Mouse (Mus musculus): ENCODE measurements at regions not wholly inside any gene's neighbourhood (a gene's known extent, or its start where the extent isn't known, plus 50 kb on each side); places are given as distances from the start of the nearest gene placed in this dataset.
A peak's percentile ranks its signal among the peaks of the same experiment; 100 is the strongest.

DNA sequence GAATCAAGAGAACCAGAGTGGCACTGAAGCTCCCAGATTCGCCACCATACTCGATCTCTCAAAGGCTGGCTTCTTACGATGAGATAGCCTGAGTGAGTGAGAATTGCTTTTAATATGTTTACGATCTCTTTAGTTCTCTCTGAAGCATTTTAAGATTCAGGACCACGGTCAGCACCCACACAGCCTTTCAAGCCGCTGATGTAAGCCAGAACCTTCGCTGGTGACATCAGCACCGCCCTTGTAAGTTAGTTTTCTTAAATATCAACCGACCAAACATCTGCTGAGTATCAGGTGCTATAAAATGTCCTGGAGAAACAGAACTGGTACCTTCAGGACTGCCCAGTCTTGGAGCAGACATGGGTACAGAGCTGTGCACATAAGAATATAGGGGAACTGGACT lies 141.6 kb downstream of the Dmrta2 start:
- no peaks in the 10 kb centered on the region for H3K27me3 ChIP-seq (ENCODE audit: control insufficient read depth, insufficient read depth, low read length)
- H3K27ac ChIP-seq (ENCODE audit: low read length) = no peak overlapping the region
- no peak overlapping the region for H3K4me2 ChIP-seq (replicated peaks; ENCODE audit: low read depth, low read length)
- no peaks in the 10 kb centered on the region for H3K4me1 ChIP-seq (ENCODE audit: control insufficient read depth, insufficient read depth, low read length)
- H3K36me3 ChIP-seq (ENCODE audit: control insufficient read depth, insufficient read depth, low read length) = no peaks in the 10 kb centered on the region
- H3K9me3 ChIP-seq (ENCODE audit: control insufficient read depth, low read depth, low read length) = no peaks in the 10 kb centered on the region
- H3K9ac ChIP-seq (replicated peaks; ENCODE audit: low read depth, low read length) = no peak overlapping the region
- 19% methylated on average over 9 of the region's 9 CpGs for WGBS
- H3K4me3 ChIP-seq (ENCODE audit: low read depth, low read length) = no peak overlapping the region
- peak; percentile 65; the same call in 1 of the 2 replicates for ATAC-seq (ENCODE audit: insufficient number of reproducible peaks, insufficient read depth, low FRiP score, low read depth)

GRCm38 (mm10) chr4:110119874-110120273 lies 142.0 kb downstream of the Dmrta2 start:
- no peak overlapping the region for H3K9ac ChIP-seq (replicated peaks; ENCODE audit: low read depth, low read length)
- H3K9me3 ChIP-seq (ENCODE audit: control insufficient read depth, low read depth, low read length) = no peaks in the 10 kb centered on the region
- H3K27me3 ChIP-seq (ENCODE audit: control insufficient read depth, insufficient read depth, low read length) = no peaks in the 10 kb centered on the region
- H3K27ac ChIP-seq (ENCODE audit: low read length) = no peak overlapping the region
- H3K4me2 ChIP-seq (replicated peaks; ENCODE audit: low read depth, low read length) = no peak overlapping the region
- peak; percentile 14; the same call in 1 of the 2 replicates for ATAC-seq (ENCODE audit: insufficient number of reproducible peaks, insufficient read depth, low FRiP score, low read depth)
- no peak overlapping the region for H3K4me3 ChIP-seq (ENCODE audit: low read depth, low read length)
- H3K4me1 ChIP-seq (ENCODE audit: control insufficient read depth, insufficient read depth, low read length) = no peaks in the 10 kb centered on the region
- H3K36me3 ChIP-seq (ENCODE audit: control insufficient read depth, insufficient read depth, low read length) = no peaks in the 10 kb centered on the region
- WGBS = 21% methylated on average over 3 of the region's 3 CpGs

DNA sequence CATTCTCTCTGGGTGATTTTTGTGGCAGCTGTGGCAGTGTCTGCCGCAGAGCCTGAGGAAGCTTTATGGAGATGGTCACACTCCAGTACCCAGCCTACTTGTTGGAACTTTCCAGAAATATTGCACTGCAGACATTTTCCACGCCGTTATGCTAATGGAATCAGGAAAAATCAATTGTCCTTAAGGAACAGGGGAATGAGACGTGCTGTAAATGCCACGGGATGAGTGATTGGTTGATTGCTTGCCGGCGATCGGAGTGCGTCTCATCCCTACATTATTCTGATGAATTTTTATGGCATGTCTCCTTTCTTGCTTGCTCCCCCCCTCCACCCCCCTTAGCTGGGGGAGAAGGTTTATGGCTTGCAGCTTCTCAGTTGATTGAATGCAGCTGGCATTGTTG lies 142.9 kb downstream of the Dmrta2 start:
- H3K27me3 ChIP-seq (ENCODE audit: control insufficient read depth, insufficient read depth, low read length) = no peaks in the 10 kb centered on the region
- no peak overlapping the region for H3K4me2 ChIP-seq (replicated peaks; ENCODE audit: low read depth, low read length)
- ATAC-seq (ENCODE audit: insufficient number of reproducible peaks, insufficient read depth, low FRiP score, low read depth) = no peak
- no peak overlapping the region for H3K9ac ChIP-seq (replicated peaks; ENCODE audit: low read depth, low read length)
- H3K27ac ChIP-seq (ENCODE audit: low read length) = no peak overlapping the region
- H3K4me1 ChIP-seq (ENCODE audit: control insufficient read depth, insufficient read depth, low read length) = no peaks in the 10 kb centered on the region
- H3K36me3 ChIP-seq (ENCODE audit: control insufficient read depth, insufficient read depth, low read length) = no peaks in the 10 kb centered on the region
- no peaks in the 10 kb centered on the region for H3K9me3 ChIP-seq (ENCODE audit: control insufficient read depth, low read depth, low read length)
- WGBS = 25% methylated on average over 9 of the region's 9 CpGs
- H3K4me3 ChIP-seq (ENCODE audit: low read depth, low read length) = no peak overlapping the region

- Histone ChIP-seq H3K27me3 (ENCODE audit: control insufficient read depth, insufficient read depth, low read length) (no peaks in the 10 kb centered on the region), H3K4me1 (ENCODE audit: control insufficient read depth, insufficient read depth, low read length) (no peaks in the 10 kb centered on the region), H3K4me3 (ENCODE audit: low read depth, low read length) (no peak overlapping the region), H3K36me3 (ENCODE audit: control insufficient read depth, insufficient read depth, low read length) (no peaks in the 10 kb centered on the region), H3K4me2 (replicated peaks; ENCODE audit: low read depth, low read length) (no peak overlapping the region), H3K9ac (replicated peaks; ENCODE audit: low read depth, low read length) (no peak overlapping the region), H3K27ac (ENCODE audit: low read length) (no peak overlapping the region), H3K9me3 (ENCODE audit: control insufficient read depth, low read depth, low read length) (no peaks in the 10 kb centered on the region)
- WGBS = 26% methylated on average over 5 of the region's 5 CpGs
- no peak for ATAC-seq (ENCODE audit: insufficient number of reproducible peaks, insufficient read depth, low FRiP score, low read depth)
Measured at GRCm38 (mm10) chr4:110121447-110121846, 143.6 kb downstream of the Dmrta2 start.

DNA sequence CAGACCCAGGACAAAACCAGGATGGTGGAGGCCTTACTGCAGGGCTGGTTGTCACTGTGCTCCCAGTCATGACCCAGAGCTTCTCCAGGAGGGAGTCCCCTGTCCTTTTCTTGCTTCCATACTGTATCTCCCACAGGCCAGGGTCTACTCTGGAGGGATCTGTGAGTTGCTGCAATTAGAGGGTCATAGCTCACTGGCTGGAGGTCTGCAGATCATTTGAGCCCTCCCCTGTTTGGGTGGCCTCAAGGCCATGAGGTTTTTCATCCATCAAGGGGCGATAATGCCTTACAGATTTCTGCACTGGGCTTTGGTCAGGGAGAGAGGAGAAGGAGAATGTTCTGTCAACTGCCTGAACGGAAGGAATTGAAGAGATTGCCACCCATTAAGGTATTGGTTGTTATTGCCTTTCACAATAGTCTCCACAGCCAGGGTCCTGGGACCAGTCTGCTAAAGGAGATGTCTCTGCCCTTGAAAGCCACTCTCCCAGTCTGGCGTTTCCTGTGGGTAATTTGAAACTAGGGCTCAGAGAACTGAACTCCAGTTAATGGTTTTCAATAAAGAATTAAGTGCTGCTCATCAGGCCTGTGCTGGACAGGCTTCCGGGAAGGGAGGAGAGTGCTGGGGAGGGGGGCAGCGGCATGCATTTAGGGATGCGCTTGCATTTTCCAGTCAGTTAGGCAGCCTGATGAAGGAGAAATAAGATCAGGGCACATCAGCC lies 147.4 kb downstream of the Dmrta2 start:
- no peak overlapping the region for H3K27ac ChIP-seq (ENCODE audit: low read length)
- no peak overlapping the region for H3K9ac ChIP-seq (replicated peaks; ENCODE audit: low read depth, low read length)
- no peaks in the 10 kb centered on the region for H3K36me3 ChIP-seq (ENCODE audit: control insufficient read depth, insufficient read depth, low read length)
- no peak for ATAC-seq (ENCODE audit: insufficient number of reproducible peaks, insufficient read depth, low FRiP score, low read depth)
- H3K27me3 ChIP-seq (ENCODE audit: control insufficient read depth, insufficient read depth, low read length) = no peaks in the 10 kb centered on the region
- no peaks in the 10 kb centered on the region for H3K4me1 ChIP-seq (ENCODE audit: control insufficient read depth, insufficient read depth, low read length)
- H3K4me2 ChIP-seq (replicated peaks; ENCODE audit: low read depth, low read length) = no peak overlapping the region
- no peaks in the 10 kb centered on the region for H3K9me3 ChIP-seq (ENCODE audit: control insufficient read depth, low read depth, low read length)
- WGBS = 24% methylated on average over 6 of the region's 6 CpGs
- H3K4me3 ChIP-seq (ENCODE audit: low read depth, low read length) = no peak overlapping the region

DNA sequence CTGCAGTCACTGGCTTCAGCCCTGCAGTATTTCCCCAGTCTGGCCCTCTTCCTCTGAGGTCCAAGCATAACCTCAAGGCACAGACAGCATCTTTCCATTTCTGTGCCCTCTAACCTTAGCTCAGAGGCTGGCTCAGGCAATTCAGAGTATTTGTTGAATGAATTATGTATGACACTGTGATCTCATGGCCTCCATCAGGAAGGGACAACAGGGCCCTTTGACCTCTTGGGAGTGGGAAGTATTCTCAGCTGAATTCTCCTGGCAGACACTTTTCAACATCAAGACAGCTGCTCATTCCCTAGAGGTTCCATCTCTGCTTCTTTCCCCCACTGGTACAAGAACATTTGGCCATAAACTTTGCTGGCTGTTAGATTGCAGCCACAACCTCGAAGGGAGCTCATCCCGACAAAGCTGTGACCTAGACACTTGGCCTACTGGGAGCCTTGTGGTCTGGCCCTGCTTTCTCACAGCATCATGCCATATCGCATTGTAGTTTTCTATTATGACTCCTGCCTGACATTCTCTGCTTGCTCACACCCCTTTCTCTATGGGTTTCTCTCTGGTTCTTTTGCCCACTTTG lies 150.2 kb downstream of the Dmrta2 start:
- no peak overlapping the region for H3K27ac ChIP-seq (ENCODE audit: low read length)
- no peaks in the 10 kb centered on the region for H3K36me3 ChIP-seq (ENCODE audit: control insufficient read depth, insufficient read depth, low read length)
- H3K4me1 ChIP-seq (ENCODE audit: control insufficient read depth, insufficient read depth, low read length) = no peaks in the 10 kb centered on the region
- no peak for ATAC-seq (ENCODE audit: insufficient number of reproducible peaks, insufficient read depth, low FRiP score, low read depth)
- no peaks in the 10 kb centered on the region for H3K27me3 ChIP-seq (ENCODE audit: control insufficient read depth, insufficient read depth, low read length)
- 77% methylated on average over 3 of the region's 3 CpGs for WGBS
- no peak overlapping the region for H3K4me2 ChIP-seq (replicated peaks; ENCODE audit: low read depth, low read length)
- no peak overlapping the region for H3K4me3 ChIP-seq (ENCODE audit: low read depth, low read length)
- no peaks in the 10 kb centered on the region for H3K9me3 ChIP-seq (ENCODE audit: control insufficient read depth, low read depth, low read length)
- no peak overlapping the region for H3K9ac ChIP-seq (replicated peaks; ENCODE audit: low read depth, low read length)

GRCm38 (mm10) chr4:110128918-110129317 lies 151.1 kb downstream of the Dmrta2 start:
- Histone ChIP-seq H3K9me3 (ENCODE audit: control insufficient read depth, low read depth, low read length) (no peaks in the 10 kb centered on the region), H3K4me1 (ENCODE audit: control insufficient read depth, insufficient read depth, low read length) (no peaks in the 10 kb centered on the region), H3K9ac (replicated peaks; ENCODE audit: low read depth, low read length) (no peak overlapping the region), H3K27ac (ENCODE audit: low read length) (no peak overlapping the region), H3K4me2 (replicated peaks; ENCODE audit: low read depth, low read length) (no peak overlapping the region), H3K27me3 (ENCODE audit: control insufficient read depth, insufficient read depth, low read length) (no peaks in the 10 kb centered on the region), H3K36me3 (ENCODE audit: control insufficient read depth, insufficient read depth, low read length) (no peaks in the 10 kb centered on the region), H3K4me3 (ENCODE audit: low read depth, low read length) (no peak overlapping the region)
- 4% methylated on average over 1 of the region's 1 CpGs for WGBS
- ATAC-seq (ENCODE audit: insufficient number of reproducible peaks, insufficient read depth, low FRiP score, low read depth) = 0 out of 2 replicates have a peak, but pooled peaks have one; percentile 37

GRCm38 (mm10) chr4:110129518-110129917 lies 151.7 kb downstream of the Dmrta2 start:
- no peak overlapping the region for H3K27ac ChIP-seq (ENCODE audit: low read length)
- no peak overlapping the region for H3K4me2 ChIP-seq (replicated peaks; ENCODE audit: low read depth, low read length)
- peaks cover 5% of the 10 kb centered on the region; the same call in 1 of the 2 replicates for H3K4me1 ChIP-seq (ENCODE audit: control insufficient read depth, insufficient read depth, low read length)
- no peak overlapping the region for H3K9ac ChIP-seq (replicated peaks; ENCODE audit: low read depth, low read length)
- ATAC-seq (ENCODE audit: insufficient number of reproducible peaks, insufficient read depth, low FRiP score, low read depth) = no peak; the same call in 1 of the 2 replicates
- H3K27me3 ChIP-seq (ENCODE audit: control insufficient read depth, insufficient read depth, low read length) = no peaks in the 10 kb centered on the region
- no peaks in the 10 kb centered on the region for H3K9me3 ChIP-seq (ENCODE audit: control insufficient read depth, low read depth, low read length)
- H3K36me3 ChIP-seq (ENCODE audit: control insufficient read depth, insufficient read depth, low read length) = no peaks in the 10 kb centered on the region
- WGBS = 60% methylated on average over 3 of the region's 3 CpGs
- no peak overlapping the region for H3K4me3 ChIP-seq (ENCODE audit: low read depth, low read length)
